Mouse (Mus musculus) liver, adult 2 months (tissue): ENCODE results near the gene Rcvrn.

Experiments used
- CTCF ChIP-seq: fragments of 200-500 bp; IDR thresholded peaks from 2 replicates; pipeline ENCODE4 v1.5.1; 2011; ENCODE audit warnings: low read depth, low read length, control low read depth
- POLR2A ChIP-seq: fragments of 200-500 bp; IDR thresholded peaks from 2 replicates; pipeline ENCODE4 v1.6.1; 2011; ENCODE audit warnings: low read length, control low read depth; ENCODE audit not compliant: insufficient read depth; ENCODE audit errors: extremely low read depth

GRCm38 (mm10) chr11:67651731-67652130 is 43.4 kb upstream of the Rcvrn start:
- TF ChIP-seq CTCF (no peak), POLR2A (no peak)
